Mouse (Mus musculus) erythroblast, embryonic 14.5 days (primary cell): ENCODE results near the gene Hoxb2.

Experiments used
- GATA1 ChIP-seq: IDR thresholded peaks from 2 replicates; pipeline ENCODE4 v1.6.1; 2012; ENCODE audit warnings: low read length, inconsistent platforms, mixed read lengths
- TAL1 ChIP-seq: IDR thresholded peaks from 3 replicates; pipeline ENCODE4 v1.6.1; 2012; ENCODE audit warnings: low read length, inconsistent platforms, mixed read lengths

- TF ChIP-seq GATA1 (no peak), TAL1 (no peak)
Observed at GRCm38 (mm10) chr11:96302381-96303150, 47.8 kb upstream of the Hoxb2 start.
